Mouse (Mus musculus) thymus, postnatal 10 days (tissue): Measurements from ENCODE around the gene Cdk12.
A peak's percentile ranks its signal among the peaks of the same experiment; 100 is the strongest.

ENCODE experiments used
- DNase-seq, 2 experiments: peaks; one replicate each; pipeline ENCODE4 v3.0.0; 2021; ENCODE audit warnings: low spot score in 2 of 2

Gene Cdk12

DNA sequence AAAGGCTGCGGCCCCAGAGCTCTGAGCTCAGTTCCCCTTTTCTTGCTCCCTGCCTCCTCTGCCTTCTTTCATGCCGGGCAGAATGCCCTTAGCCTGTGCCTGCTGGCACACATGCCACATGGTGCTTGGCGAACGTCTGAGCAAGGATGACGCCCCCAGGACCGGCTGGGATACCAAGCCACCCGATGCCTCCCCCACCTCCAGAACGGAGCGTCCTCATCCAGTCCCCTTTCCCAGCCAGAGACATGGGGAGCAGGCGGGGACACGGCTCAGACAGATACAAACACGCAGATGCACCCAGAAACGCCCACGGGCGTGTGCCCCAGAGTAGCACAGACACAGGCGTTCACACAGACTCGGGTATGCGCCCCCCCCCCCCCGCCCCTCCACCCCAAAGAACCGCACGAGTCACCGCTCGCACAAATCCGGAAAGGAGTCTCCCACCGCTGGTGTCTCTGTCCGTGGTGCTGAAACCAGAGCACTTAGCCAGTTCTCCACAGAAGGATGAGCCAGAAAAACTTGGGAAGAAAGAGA, 111.0 kb downstream of the Cdk12 start:
- DNase-seq = peak in 1 of 2 experiments; percentile 51

DNA sequence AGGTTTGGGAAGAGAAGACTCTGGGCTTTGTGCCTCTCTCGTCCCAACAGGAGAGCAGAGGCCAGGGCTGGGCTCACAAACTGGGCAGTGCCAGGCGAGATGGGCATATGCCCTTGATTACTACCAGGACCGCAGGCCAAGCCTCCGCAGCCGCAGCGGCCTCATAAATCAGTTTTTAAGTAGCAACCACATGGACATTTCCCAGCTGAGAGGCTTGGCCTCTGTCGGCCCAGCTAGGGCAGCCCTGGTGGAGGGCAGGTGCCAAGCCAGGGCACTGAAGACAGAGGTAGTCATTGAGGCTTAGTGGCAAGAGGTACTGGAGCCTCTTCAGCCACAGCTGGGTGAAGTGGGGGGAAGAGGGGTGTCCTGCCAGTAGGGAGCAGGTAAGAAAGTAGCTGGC, 114.6 kb downstream of the Cdk12 start:
- DNase-seq = no peak

DNA sequence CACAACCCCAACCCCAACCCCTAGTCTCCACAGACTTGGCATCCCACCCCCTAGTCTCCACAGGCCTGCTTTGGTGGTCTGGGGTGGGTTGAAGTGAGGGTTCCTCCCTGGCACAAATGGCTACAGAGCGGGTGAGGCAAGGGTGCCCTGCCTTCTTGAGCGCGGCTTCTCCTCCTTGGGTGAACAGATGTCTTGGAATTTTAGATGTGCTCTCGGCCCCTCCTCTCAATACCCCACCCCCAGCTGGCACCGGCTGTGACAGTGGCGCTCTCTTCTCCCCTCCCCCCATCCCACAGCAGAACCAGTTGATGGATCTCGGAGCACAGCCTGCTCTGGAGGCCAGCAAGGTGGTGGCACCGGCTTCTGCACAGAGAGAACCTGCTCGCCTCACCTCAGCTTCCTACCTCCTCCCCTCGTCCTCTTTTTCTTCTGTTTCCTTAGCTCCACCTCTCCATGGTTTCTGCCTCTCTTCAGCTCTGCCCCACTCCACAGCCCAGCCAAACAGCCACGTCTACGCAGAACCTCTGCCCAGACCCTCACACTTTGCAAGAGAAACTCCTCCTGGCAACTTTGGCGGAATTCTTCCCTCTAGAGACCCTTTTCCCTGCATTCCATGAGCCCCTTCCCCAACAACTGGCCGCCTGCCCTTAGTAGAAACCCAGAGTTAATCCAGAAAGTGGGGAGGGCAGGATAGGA, 115.7 kb downstream of the Cdk12 start:
- DNase-seq = no peak

DNA sequence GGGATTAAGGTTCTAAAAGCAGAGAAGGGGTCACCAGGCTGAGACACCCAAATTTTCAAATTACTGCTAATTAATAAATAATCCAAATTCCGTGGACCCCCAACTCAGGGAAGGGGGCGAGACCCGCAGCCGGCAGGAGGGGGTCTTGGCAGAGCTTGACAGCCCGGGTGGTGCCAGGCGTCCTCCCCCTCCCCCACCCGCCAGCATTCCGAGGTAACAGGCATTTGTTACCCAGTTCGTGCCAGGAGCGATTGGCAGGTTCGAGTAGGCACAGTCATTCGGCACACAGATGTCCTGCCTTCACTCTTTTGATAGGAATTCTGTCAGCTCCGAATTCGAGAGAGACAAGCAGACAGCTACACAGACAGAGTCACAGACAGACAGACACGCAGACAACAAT, 116.3 kb downstream of the Cdk12 start:
- DNase-seq = no peak

DNA sequence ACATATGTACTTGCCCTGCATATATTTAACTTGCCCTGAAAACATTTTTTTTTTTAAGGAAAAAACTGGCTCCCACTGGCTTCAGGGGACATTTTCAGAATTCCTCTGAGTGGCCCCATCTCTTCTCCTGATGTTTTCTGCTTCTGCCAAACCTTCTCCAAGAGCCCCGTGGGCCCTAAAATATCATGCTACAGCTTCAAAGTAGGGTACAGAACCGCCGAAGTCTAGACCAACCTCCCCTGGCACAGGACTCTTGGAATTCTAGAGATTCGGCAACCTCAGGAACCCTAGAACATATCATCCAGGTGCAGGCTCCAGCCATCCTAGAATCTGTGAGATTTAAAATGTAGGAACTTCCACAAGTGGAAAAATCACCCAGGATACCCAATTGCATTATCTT, 116.7 kb downstream of the Cdk12 start:
- DNase-seq = no peak

DNA sequence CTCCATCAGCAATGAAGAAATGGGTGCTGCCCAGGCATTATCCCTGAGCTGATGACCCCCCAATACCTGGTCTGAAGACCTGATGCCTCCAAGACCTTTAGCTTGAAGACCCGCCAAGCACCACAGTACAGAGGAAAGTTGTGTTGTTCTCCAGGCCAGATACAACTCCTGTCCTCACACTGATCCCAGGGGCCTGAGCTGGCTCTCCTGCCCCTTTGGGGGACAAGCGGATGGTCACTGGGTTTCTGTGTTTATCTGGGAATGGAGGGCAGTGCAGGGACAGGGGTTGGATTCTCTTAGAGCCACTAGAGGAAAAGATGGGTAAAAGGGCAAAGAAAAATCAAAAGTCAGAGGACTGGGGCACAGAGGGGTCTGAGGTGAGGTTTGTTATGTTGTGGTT, 117.1 kb downstream of the Cdk12 start:
- DNase-seq = no peak

DNA sequence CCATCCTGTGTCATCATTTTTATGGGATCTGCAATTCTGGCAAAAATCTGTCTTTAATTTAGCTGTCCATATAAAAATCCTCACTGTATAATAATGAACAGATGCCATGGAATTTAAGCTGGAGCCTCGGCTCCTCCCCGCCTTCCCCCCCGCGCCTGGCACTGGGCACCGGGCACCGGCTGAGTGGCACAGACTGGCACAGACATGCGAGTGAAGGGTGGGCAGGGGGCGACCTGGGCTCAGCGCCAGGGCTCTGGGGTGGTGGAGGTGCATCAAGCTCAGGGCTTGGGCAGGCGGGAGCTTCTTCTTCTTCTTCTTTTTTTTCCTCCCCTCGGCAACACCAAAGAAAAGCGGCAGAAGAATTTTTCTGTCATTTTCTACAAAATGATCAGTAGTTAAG, 117.5 kb downstream of the Cdk12 start:
- no peak for DNase-seq

DNA sequence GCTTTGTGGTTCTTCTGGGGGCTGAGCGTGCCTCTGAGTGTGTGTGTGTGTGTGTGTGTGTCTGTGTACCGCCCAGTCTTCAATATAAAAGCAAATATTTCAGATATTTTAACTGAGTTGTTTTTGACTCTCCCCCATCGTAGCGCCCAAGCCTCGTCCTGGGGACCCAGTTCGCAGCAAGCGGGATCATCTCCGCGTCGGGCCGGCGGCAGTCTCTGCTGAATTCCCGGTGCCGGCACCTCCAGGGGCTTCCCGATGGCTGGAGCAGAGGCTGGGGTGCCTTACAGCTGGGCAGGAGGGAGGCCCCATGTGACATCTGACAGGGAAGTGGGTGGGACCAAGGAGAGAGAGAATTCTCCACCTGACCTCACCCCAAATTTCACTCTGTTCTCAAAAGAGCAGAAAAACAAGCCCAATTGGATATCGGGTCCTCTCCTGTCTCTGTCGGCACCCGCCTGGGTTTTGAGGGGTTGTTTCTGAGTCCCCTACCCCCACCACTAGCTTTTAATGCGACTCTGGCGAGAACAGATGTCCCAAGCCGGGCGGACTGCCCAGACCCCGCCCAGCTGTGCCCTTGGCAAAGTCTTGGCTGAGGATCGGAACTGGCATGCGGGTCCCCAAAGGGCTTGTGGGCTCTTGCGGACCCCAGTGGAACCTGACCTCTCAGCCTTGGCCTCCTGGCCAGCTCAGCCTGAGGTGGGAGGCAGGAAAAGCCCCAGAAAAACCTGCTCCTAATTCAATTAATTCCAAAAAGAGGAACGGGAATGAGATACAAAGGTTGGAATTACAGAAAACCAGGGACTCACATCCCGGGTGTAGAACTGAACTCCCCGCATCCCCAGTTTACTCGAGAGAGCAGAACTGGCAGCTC, 118.2 kb downstream of the Cdk12 start:
- no peak for DNase-seq

DNA sequence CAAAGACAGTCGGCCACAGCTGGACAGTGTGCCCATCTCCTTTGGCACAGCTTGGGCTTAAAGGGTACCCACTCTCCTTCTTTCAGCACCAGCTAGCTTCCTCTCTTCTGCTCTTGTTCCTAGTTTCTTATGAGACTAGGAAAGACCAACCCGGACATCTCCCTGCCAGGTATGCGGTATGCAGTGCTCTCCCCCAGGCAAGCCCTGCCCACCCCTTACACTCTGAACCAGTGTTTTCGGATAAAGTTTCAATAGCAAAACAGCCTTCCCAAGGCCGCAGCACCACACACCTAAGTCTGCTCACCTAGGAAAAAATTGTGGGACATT, 118.8 kb downstream of the Cdk12 start:
- DNase-seq = no peak

DNA sequence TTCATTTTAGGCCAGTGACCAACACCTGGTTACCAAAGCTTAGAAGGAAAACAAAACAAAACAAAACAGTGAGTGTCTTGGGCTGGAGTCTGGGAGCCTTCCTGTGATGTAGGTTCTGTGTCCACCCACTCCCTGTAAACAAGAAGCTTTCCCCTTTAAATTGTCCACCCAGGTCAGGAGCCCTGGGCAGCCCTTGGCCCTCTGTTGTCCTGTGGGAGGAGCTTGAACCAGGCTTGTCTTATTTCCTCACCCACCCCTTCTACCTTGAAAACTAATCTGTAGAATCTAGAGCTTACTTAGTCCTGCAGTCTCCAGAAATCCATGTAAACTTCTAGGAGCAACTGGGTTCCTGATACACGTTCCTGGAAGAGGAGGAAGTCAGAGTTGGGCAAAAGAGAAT, 119.3 kb downstream of the Cdk12 start:
- DNase-seq = no peak

DNA sequence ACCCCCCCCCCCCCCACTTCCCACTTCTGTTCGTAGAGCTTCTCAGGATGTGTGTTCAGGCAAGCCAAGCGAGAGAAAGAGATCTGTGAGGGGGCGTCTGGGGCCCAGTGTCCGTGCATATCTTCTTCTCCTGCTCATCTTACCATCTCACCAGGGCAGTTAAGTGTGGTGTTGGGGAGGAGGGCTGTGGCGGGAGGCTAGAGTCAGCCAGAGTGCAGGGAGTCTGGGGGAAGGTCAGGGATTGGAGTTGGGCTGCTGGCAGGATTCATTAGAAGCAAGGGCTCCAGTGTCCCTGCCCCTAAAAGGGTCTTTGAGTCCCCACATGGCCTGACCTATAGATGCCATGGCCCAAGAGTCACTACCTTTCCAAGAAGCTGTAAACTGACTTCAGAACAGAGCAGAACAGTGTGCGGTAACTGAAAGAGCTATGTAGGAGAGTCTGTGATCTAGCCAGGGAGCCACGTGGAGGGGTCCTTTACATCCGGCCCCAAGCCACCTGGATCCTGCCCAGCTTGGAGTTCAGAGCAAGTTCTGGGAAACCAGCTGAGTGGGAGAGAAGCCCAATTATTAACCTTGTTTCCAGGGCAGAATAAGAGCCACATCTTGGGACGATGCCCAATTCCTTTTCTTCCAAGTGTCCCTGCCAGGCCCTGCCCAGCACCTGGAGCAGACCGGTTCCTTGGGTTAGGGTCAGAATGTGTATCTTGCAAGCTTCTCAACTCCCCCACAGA, 120.4 kb downstream of the Cdk12 start:
- no peak for DNase-seq

DNA sequence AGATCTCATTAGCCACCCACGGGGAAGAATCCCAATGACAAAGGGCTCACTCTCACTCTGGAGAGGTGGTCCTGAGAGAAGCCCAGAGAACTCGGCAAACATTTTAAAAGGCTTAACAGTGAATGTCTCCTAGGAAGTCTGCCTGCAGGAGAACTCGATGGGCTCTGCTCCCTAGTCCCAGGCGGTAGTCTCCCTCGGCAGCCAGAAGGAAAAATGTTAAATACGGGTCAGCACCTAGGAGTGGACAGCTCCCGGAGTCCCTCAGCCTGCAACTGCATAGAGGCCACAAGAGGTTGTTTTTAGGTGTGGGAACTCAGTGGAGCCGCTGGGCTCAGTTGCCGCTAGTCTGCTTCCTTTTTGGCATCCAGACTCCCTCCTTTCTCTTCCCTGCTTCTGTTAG, 121.1 kb downstream of the Cdk12 start:
- DNase-seq = no peak

DNA sequence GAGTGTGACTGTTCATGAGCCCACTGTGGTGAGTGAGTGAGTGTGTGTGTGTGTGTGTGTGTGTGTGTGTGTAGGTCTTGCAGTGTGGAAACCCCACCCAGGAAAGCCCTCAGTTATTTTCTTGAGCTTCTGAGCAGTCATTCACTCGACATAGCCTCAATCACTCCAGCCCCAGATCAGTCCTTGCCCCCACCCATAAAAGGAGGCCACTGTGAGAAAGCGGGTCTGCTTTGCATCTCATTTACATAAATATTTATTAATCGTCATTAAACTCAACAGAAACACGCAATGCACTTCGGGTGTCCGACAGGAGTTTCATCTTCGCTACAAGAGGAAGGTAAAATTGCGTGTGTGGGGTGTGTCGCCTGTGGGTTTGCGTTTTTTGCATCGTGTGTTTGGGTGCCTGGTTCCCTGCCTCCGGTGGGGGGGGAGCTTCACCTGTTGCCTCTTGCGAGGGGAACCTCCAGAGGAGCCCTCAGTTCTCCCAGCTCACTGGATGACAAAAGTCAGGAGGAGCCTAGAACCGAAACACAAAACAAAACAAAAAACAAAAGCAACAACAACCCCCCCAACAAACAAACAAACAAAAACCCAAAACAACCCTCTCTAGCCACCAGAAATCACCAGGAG, 122.4 kb downstream of the Cdk12 start:
- no peak for DNase-seq

DNA sequence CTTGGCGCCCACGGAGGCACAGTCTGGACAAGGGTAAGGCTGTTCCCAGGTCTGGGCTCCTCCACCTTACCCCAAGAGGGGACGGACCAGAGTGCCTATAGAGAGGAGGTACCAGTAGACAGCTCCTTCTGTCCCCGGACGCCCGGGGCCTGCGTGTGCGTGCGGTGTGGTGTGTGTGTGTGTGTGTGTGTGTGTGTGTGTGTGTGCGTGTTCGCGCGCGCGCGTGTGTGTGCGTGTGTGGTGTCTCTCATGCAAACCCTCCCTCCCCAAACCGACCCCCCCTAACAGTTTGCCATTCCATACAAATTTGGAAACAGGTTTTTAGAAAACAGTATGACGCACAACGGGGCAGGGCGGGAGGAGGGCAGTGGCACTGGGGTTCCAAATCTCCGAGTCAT, 123.0 kb downstream of the Cdk12 start:
- no peak for DNase-seq

DNA sequence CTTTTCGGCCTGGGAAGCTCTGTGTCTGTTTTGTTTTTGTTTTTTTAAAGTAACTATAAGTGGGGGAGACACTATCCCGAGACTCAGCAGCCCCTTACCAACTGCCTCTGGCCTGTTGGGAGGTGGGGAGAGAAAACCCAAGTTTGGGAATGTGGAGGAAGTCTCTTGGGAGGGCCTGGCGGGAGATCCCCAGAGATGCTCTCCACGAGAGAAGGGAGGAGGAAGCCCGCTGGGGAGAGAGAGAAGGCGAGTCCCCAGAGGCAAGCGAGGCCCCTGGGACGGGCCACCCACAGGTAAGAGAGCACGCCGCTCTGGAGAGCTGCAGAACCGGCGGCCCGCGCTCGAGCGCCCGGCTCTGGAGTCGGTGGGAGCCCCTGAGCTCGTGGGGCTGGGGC, 123.9 kb downstream of the Cdk12 start:
- no peak for DNase-seq

DNA sequence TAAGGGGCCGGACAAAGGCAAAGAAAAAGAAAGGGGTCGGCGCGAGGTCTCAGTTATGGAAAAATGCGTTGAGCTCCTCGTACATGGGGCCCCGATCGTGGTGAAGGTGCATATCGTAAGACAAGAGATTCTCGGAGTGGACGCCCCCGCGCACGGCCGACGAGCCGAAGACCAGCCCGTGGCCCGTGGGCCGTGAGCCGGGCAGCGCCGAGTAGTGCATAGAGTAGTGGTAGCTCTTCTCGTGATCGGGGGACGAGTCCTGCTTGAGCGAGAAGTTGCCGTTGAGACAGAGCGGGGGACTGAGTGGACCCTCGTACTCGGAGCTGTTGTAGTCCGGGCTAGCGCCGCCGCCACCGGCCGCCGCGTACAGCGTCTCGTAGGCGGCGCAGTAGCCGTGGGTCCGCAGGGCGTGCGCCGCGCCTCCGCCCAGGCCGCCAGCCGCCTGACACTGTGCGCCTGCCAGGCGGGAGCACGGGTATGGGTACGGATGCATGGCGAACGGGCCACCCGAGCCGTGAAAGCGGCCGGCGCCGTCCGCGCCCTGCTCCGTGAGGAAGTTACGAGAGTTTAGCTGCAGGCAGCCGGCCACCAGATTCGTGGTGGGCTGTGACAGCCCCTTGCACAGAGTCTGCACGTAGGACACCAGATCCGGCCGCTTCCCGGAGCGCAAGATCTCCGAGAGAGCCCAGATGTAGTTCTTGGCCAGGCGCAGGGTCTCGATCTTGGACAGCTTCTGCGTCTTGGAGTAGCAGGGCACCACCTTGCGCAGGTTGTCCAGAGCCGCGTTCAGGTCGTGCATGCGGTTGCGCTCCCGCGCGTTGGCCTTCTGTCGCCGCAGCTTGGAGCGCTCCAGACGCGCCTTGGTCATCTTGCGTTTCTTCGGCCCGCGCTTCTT, 124.5 kb downstream of the Cdk12 start:
- no peak for DNase-seq

DNA sequence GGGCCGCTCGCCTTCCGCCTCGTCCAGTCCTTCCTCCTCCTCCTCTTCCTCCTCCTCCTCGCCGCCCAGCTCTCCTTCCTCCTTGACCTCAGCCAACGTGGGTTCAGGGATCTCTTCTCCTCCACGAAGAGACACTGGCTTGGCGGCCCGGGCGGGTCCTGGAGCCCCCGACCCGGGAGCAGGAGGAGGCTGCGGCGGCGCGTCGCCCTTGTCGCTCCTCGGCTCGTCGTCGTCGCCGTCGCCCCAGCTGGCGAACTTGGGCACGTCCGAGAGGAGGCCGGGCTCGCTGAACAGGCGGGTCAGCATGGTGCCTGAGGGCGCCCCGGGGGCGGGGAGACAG, 125.1 kb downstream of the Cdk12 start:
- DNase-seq = no peak
